ENCODE assay signal across 9 mouse cellular contexts in genomic region chr3:138821886-138822445, GRCm38 (mm10).
DNase-seq lines count a peak whose midpoint lies in the region; ATAC-seq and TF ChIP-seq lines count a peak whose summit lies in the region.
"Had no signal": no experiment of that assay in that cellular context is flagged by ENCODE, and none has a peak within 500 bp of the region (broad histone marks: within the 10 kb centered on the region; RNA-seq: fewer than 3 reads in every experiment).

No protein-coding gene starts in this region.

- H3K4me2 ChIP-seq in forebrain, postnatal 0 days (ENCODE audit: low read depth) = no peak overlapping the region
- H3K4me2 ChIP-seq in forebrain, embryonic 16.5 days (ENCODE audit: low read length) = no peak overlapping the region
- H3K4me2 ChIP-seq in midbrain, embryonic 12.5 days (replicated peaks) = no peak overlapping the region

- peak; percentile 30; the same call in 1 of the 2 replicates for ATAC-seq in forebrain, postnatal 0 days
- ATAC-seq in forebrain, embryonic 16.5 days = no peak
- peak; percentile 35; the same call in 1 of the 2 replicates for ATAC-seq in midbrain, embryonic 12.5 days (ENCODE audit: low FRiP score, low read depth)

- WGBS in forebrain, postnatal 0 days = 59% methylated on average over 5 of the region's 5 CpGs
- WGBS in forebrain, embryonic 16.5 days = 68% methylated on average over 5 of the region's 5 CpGs
- WGBS in hindbrain, embryonic 10.5 days = 30% methylated on average over 5 of the region's 5 CpGs
- WGBS in midbrain, embryonic 12.5 days = 49% methylated on average over 5 of the region's 5 CpGs
- 88% methylated on average over 5 of the region's 5 CpGs for WGBS in thymus, adult 2 months

- H3K36me3 ChIP-seq in forebrain, postnatal 0 days (ENCODE audit: insufficient read depth) = no peaks in the 10 kb centered on the region
- H3K36me3 ChIP-seq in forebrain, embryonic 16.5 days (ENCODE audit: control insufficient read depth, insufficient read depth) = no peaks in the 10 kb centered on the region
- no peaks in the 10 kb centered on the region for H3K36me3 ChIP-seq in hindbrain, embryonic 10.5 days
- H3K36me3 ChIP-seq in midbrain, embryonic 12.5 days = no peaks in the 10 kb centered on the region
- H3K36me3 ChIP-seq in thymus, adult 2 months (ENCODE audit: control insufficient read depth, insufficient read depth, low read length) = no peaks in the 10 kb centered on the region

- no peaks in the 10 kb centered on the region for H3K27me3 ChIP-seq in forebrain, postnatal 0 days (ENCODE audit: insufficient read depth, low read length)
- H3K27me3 ChIP-seq in forebrain, embryonic 16.5 days (replicated peaks; ENCODE audit: control insufficient read depth, insufficient read depth, low read length) = no peaks in the 10 kb centered on the region
- no peaks in the 10 kb centered on the region for H3K27me3 ChIP-seq in hindbrain, embryonic 10.5 days (ENCODE audit: insufficient read depth, poor library complexity, severe bottlenecking)
- no peaks in the 10 kb centered on the region for H3K27me3 ChIP-seq in midbrain, embryonic 12.5 days
- no peaks in the 10 kb centered on the region for H3K27me3 ChIP-seq in thymus, adult 2 months (ENCODE audit: control insufficient read depth, insufficient read depth, low read length)

- no peaks in the 10 kb centered on the region for H3K9me3 ChIP-seq in forebrain, postnatal 0 days (ENCODE audit: low read length)
- no peaks in the 10 kb centered on the region for H3K9me3 ChIP-seq in forebrain, embryonic 16.5 days (ENCODE audit: control insufficient read depth, low read length)
- H3K9me3 ChIP-seq in hindbrain, embryonic 10.5 days = no peaks in the 10 kb centered on the region
- no peaks in the 10 kb centered on the region for H3K9me3 ChIP-seq in midbrain, embryonic 12.5 days

- TF ChIP-seq POLR2A in thymus, adult 2 months (IDR thresholded peaks at IDR 0.05; ENCODE audit: control insufficient read depth, extremely low read depth, insufficient read depth, low read length, poor library complexity) = no peak

- H3K27ac ChIP-seq in forebrain, postnatal 0 days (ENCODE audit: low read depth, low read length) = no peak overlapping the region
- no peak overlapping the region for H3K27ac ChIP-seq in forebrain, embryonic 16.5 days (ENCODE audit: low read length)
- peak overlapping the region; percentile 81 for H3K27ac ChIP-seq in hindbrain, embryonic 10.5 days
- peak overlapping the region; percentile 17 for H3K27ac ChIP-seq in midbrain, embryonic 12.5 days (replicated peaks)
- no peak overlapping the region for H3K27ac ChIP-seq in thymus, adult 2 months (ENCODE audit: control insufficient read depth, insufficient read depth, low read length)
- H3K27ac ChIP-seq: heart, adult 2 months had no signal

- H3K4me1 ChIP-seq in forebrain, postnatal 0 days (ENCODE audit: insufficient read depth) = 0 out of 2 replicates have a peak, but pooled peaks cover 3% of the 10 kb centered on the region
- H3K4me1 ChIP-seq in forebrain, embryonic 16.5 days (replicated peaks; ENCODE audit: control insufficient read depth, insufficient read depth, low read length) = peaks cover 20% of the 10 kb centered on the region
- H3K4me1 ChIP-seq in hindbrain, embryonic 10.5 days (replicated peaks) = peaks cover 92% of the 10 kb centered on the region
- peaks cover 43% of the 10 kb centered on the region for H3K4me1 ChIP-seq in midbrain, embryonic 12.5 days
- H3K4me1 ChIP-seq in thymus, adult 2 months (replicated peaks; ENCODE audit: control insufficient read depth, insufficient read depth, low read length) = peaks cover 4% of the 10 kb centered on the region; the same call in 1 of the 2 replicates

- peak; percentile 12; the same call in 1 of the 2 replicates for TF ChIP-seq CTCF in forebrain, postnatal 0 days (IDR thresholded peaks at IDR 0.05; ENCODE audit: low read depth)
- TF ChIP-seq CTCF in thymus, adult 2 months (IDR thresholded peaks at IDR 0.05; ENCODE audit: borderline replicate concordance, control insufficient read depth, extremely low read depth, insufficient read depth, low read length, poor library complexity) = no peak

- H3K9ac ChIP-seq in forebrain, postnatal 0 days = 0 out of 2 replicates have a peak overlapping the region, but pooled peaks have one; percentile 10
- H3K9ac ChIP-seq in forebrain, embryonic 16.5 days (replicated peaks; ENCODE audit: low read depth, low read length) = no peak overlapping the region
- H3K9ac ChIP-seq in midbrain, embryonic 12.5 days (replicated peaks) = no peak overlapping the region

- no peak overlapping the region for H3K4me3 ChIP-seq in forebrain, postnatal 0 days (ENCODE audit: low read depth, low read length)
- no peak overlapping the region for H3K4me3 ChIP-seq in forebrain, embryonic 16.5 days (replicated peaks; ENCODE audit: low read length)
- H3K4me3 ChIP-seq in hindbrain, embryonic 10.5 days = no peak overlapping the region
- no peak overlapping the region for H3K4me3 ChIP-seq in midbrain, embryonic 12.5 days
- no peak overlapping the region for H3K4me3 ChIP-seq in thymus, adult 2 months (ENCODE audit: control insufficient read depth, insufficient read depth, low read length)
- H3K4me3 ChIP-seq: heart, adult 2 months had no signal

- DNase-seq in forebrain, postnatal 0 days = no peak
- peak; percentile 55 for DNase-seq in 3T3-L1 (ENCODE audit: low read depth, low spot score)
- DNase-seq in hindbrain, embryonic 10.5 days (ENCODE audit: low spot score) = peak; percentile 47
- DNase-seq in urinary bladder, postnatal 10 days (ENCODE audit: low spot score) = no peak
- DNase-seq in right cerebral cortex, adult 2 months (ENCODE audit: low spot score in 2 of 2) = no peak
- DNase-seq in thymus, adult 2 months = no peak
- DNase-seq: heart, adult 2 months had no signal

Comparison
In these comparisons a context has a peak if more than half of its experiments do, and no peak if none do; other contexts are left out.
1. DNase-seq: peak in 3T3-L1 (single experiment) and hindbrain, embryonic 10.5 days (single experiment); none in forebrain, postnatal 0 days (single experiment), urinary bladder, postnatal 10 days (single experiment), right cerebral cortex, adult 2 months (0 of 2) and thymus, adult 2 months (single experiment).
2. H3K27ac ChIP-seq: peak in hindbrain, embryonic 10.5 days (single experiment) and midbrain, embryonic 12.5 days (single experiment); none in forebrain, postnatal 0 days (single experiment), forebrain, embryonic 16.5 days (single experiment) and thymus, adult 2 months (single experiment).